Comparison of ENCODE assay signal across 18 mouse cellular contexts in genomic region chr9:55712016-55712415, GRCm38 (mm10).
DNase-seq lines count a peak whose midpoint lies in the region; ATAC-seq and TF ChIP-seq lines count a peak whose summit lies in the region.
"Had no signal": no experiment of that assay in that cellular context is flagged by ENCODE, and none has a peak within 500 bp of the region (broad histone marks: within the 10 kb centered on the region; RNA-seq: fewer than 3 reads in every experiment).

No protein-coding gene starts in this region.

- no peaks in the 10 kb centered on the region for H3K36me3 ChIP-seq in forebrain, embryonic 14.5 days (ENCODE audit: control insufficient read depth, insufficient read depth, low read length)
- no peaks in the 10 kb centered on the region for H3K36me3 ChIP-seq in forebrain, embryonic 13.5 days (ENCODE audit: poor library complexity, severe bottlenecking)
- H3K36me3 ChIP-seq in intestine, embryonic 14.5 days (ENCODE audit: control insufficient read depth, insufficient read depth, low read length): no peaks in the 10 kb centered on the region
- no peaks in the 10 kb centered on the region for H3K36me3 ChIP-seq in intestine, postnatal 0 days (ENCODE audit: control insufficient read depth, insufficient read depth)
- no peaks in the 10 kb centered on the region for H3K36me3 ChIP-seq in stomach, embryonic 14.5 days (ENCODE audit: control insufficient read depth, insufficient read depth, low read length)
- no peaks in the 10 kb centered on the region for H3K36me3 ChIP-seq in stomach, postnatal 0 days (ENCODE audit: control insufficient read depth, insufficient read depth, low read length)
- no peaks in the 10 kb centered on the region for H3K36me3 ChIP-seq in heart, adult 2 months (ENCODE audit: control insufficient read depth, insufficient read depth, low read length)
- H3K36me3 ChIP-seq: embryonic facial prominence, embryonic 12.5 days; heart, embryonic 13.5 days; hindbrain, embryonic 15.5 days had no signal

- no peak overlapping the region for H3K9ac ChIP-seq in forebrain, embryonic 14.5 days (ENCODE audit: low read length)
- H3K9ac ChIP-seq in forebrain, embryonic 13.5 days: no peak overlapping the region
- no peak overlapping the region for H3K9ac ChIP-seq in intestine, embryonic 14.5 days (ENCODE audit: low read length)
- no peak overlapping the region for H3K9ac ChIP-seq in intestine, postnatal 0 days (ENCODE audit: low read depth, low read length)
- no peak overlapping the region for H3K9ac ChIP-seq in stomach, embryonic 14.5 days (replicated peaks; ENCODE audit: low read depth, low read length)
- H3K9ac ChIP-seq in stomach, postnatal 0 days (ENCODE audit: low read length): no peak overlapping the region
- H3K9ac ChIP-seq in heart, adult 2 months (ENCODE audit: low read depth, low read length): no peak overlapping the region
- H3K9ac ChIP-seq: embryonic facial prominence, embryonic 12.5 days; heart, embryonic 13.5 days; hindbrain, embryonic 15.5 days had no signal

- intact Hi-C loops in heart, adult 2 months (cut with DNase I): no loop called here
- intact Hi-C loops in gastrocnemius, postnatal 36 days (cut with DNase I): no loop called here

- no peak for TF ChIP-seq EP300 in stomach, postnatal 0 days (optimal IDR thresholded peaks at IDR 0.05)
- no peak for TF ChIP-seq EP300 in heart, adult 2 months (IDR thresholded peaks at IDR 0.05; ENCODE audit: insufficient read depth, low read depth, low read length)

- H3K79me2 ChIP-seq in heart, adult 2 months (replicated peaks; ENCODE audit: control insufficient read depth, insufficient read depth, low read length): no peaks in the 10 kb centered on the region

- peak; percentile 44; the same call in 1 of the 2 replicates for ATAC-seq in forebrain, embryonic 14.5 days
- no peak for ATAC-seq in forebrain, embryonic 13.5 days
- ATAC-seq in intestine, embryonic 14.5 days (replicated peaks; ENCODE audit: low FRiP score, low TSS enrichment, low read depth): no peak; the same call in 1 of the 2 replicates
- ATAC-seq in intestine, postnatal 0 days: no peak
- ATAC-seq in stomach, embryonic 14.5 days (ENCODE audit: insufficient number of reproducible peaks, insufficient read depth, low FRiP score, low read depth): peak; percentile 58; the same call in 1 of the 2 replicates
- no peak for ATAC-seq in stomach, postnatal 0 days (ENCODE audit: low FRiP score, low TSS enrichment)
- ATAC-seq: activated CD4-positive, CD25-positive, alpha-beta regulatory T cell, adult 4 months; Patski had no signal

- WGBS in forebrain, embryonic 14.5 days: 78% methylated on average over 4 of the region's 4 CpGs
- WGBS in forebrain, embryonic 13.5 days: 86% methylated on average over 4 of the region's 4 CpGs
- 31% methylated on average over 4 of the region's 4 CpGs for WGBS in intestine, embryonic 14.5 days
- 41% methylated on average over 4 of the region's 4 CpGs for WGBS in intestine, postnatal 0 days
- WGBS in stomach, embryonic 14.5 days: 16% methylated on average over 4 of the region's 4 CpGs
- 23% methylated on average over 4 of the region's 4 CpGs for WGBS in stomach, postnatal 0 days
- WGBS in heart, adult 2 months: 71% methylated on average over 4 of the region's 4 CpGs

- H3K4me1 ChIP-seq in forebrain, embryonic 14.5 days (ENCODE audit: control insufficient read depth, insufficient read depth, low read length): no peaks in the 10 kb centered on the region
- no peaks in the 10 kb centered on the region for H3K4me1 ChIP-seq in forebrain, embryonic 13.5 days
- no peaks in the 10 kb centered on the region for H3K4me1 ChIP-seq in intestine, embryonic 14.5 days (replicated peaks; ENCODE audit: control insufficient read depth, insufficient read depth, low read length)
- H3K4me1 ChIP-seq in intestine, postnatal 0 days (replicated peaks; ENCODE audit: control insufficient read depth, insufficient read depth, low read length): no peaks in the 10 kb centered on the region
- peaks cover 6% of the 10 kb centered on the region; the same call in 1 of the 2 replicates for H3K4me1 ChIP-seq in stomach, embryonic 14.5 days (ENCODE audit: control insufficient read depth, insufficient read depth, low read length)
- H3K4me1 ChIP-seq in stomach, postnatal 0 days (replicated peaks; ENCODE audit: control insufficient read depth, insufficient read depth): no peaks in the 10 kb centered on the region
- no peaks in the 10 kb centered on the region for H3K4me1 ChIP-seq in heart, adult 2 months (ENCODE audit: control insufficient read depth, insufficient read depth, low read length)
- H3K4me1 ChIP-seq: embryonic facial prominence, embryonic 12.5 days; heart, embryonic 13.5 days; hindbrain, embryonic 15.5 days had no signal

- TF ChIP-seq CTCF in intestine, postnatal 0 days (IDR thresholded peaks at IDR 0.05; ENCODE audit: low read depth): no peak
- no peak for TF ChIP-seq CTCF in stomach, postnatal 0 days (IDR thresholded peaks at IDR 0.05; ENCODE audit: low read depth)
- TF ChIP-seq CTCF in heart, adult 2 months (IDR thresholded peaks at IDR 0.05): no peak

- H3K27me3 ChIP-seq in forebrain, embryonic 14.5 days (replicated peaks; ENCODE audit: control insufficient read depth, insufficient read depth, low read length): no peaks in the 10 kb centered on the region
- H3K27me3 ChIP-seq in forebrain, embryonic 13.5 days: no peaks in the 10 kb centered on the region
- H3K27me3 ChIP-seq in intestine, embryonic 14.5 days (replicated peaks; ENCODE audit: control insufficient read depth, insufficient read depth, low read length): no peaks in the 10 kb centered on the region
- H3K27me3 ChIP-seq in intestine, postnatal 0 days (replicated peaks; ENCODE audit: control insufficient read depth, insufficient read depth, low read length): no peaks in the 10 kb centered on the region
- H3K27me3 ChIP-seq in stomach, embryonic 14.5 days (ENCODE audit: control insufficient read depth, insufficient read depth, low read length): no peaks in the 10 kb centered on the region
- H3K27me3 ChIP-seq in stomach, postnatal 0 days (ENCODE audit: control insufficient read depth, insufficient read depth, low read length): no peaks in the 10 kb centered on the region
- no peaks in the 10 kb centered on the region for H3K27me3 ChIP-seq in heart, adult 2 months (ENCODE audit: control insufficient read depth, insufficient read depth, low read length)
- H3K27me3 ChIP-seq: embryonic facial prominence, embryonic 12.5 days; heart, embryonic 13.5 days; hindbrain, embryonic 15.5 days; Patski had no signal

- no peak overlapping the region for H3K27ac ChIP-seq in forebrain, embryonic 14.5 days (ENCODE audit: low read depth, low read length)
- H3K27ac ChIP-seq in forebrain, embryonic 13.5 days: no peak overlapping the region
- 0 out of 2 replicates have a peak overlapping the region, but pooled peaks have one; percentile 34 for H3K27ac ChIP-seq in intestine, embryonic 14.5 days (ENCODE audit: low read depth)
- no peak overlapping the region for H3K27ac ChIP-seq in intestine, postnatal 0 days (ENCODE audit: low read depth, low read length)
- no peak overlapping the region for H3K27ac ChIP-seq in stomach, embryonic 14.5 days (ENCODE audit: low read length)
- H3K27ac ChIP-seq in stomach, postnatal 0 days (replicated peaks): no peak overlapping the region
- no peak overlapping the region for H3K27ac ChIP-seq in heart, adult 2 months
- H3K27ac ChIP-seq: embryonic facial prominence, embryonic 12.5 days; heart, embryonic 13.5 days; hindbrain, embryonic 15.5 days had no signal

- peak; percentile 51 for DNase-seq in forebrain, embryonic 14.5 days (ENCODE audit: low spot score)
- no peak for DNase-seq in intestine, embryonic 14.5 days (ENCODE audit: low spot score)
- no peak for DNase-seq in stomach, postnatal 0 days (ENCODE audit: low spot score)
- DNase-seq in heart, adult 2 months: no peak
- DNase-seq in gastrocnemius, postnatal 36 days: no peak
- DNase-seq: adrenal gland, postnatal 14 days; cerebellum, adult 2 months; cerebellum, postnatal 10 days; heart, postnatal 36 days; kidney, adult 2 months had no signal

- H3K4me3 ChIP-seq in forebrain, embryonic 14.5 days (ENCODE audit: low read depth, low read length): no peak overlapping the region
- H3K4me3 ChIP-seq in forebrain, embryonic 13.5 days: no peak overlapping the region
- H3K4me3 ChIP-seq in intestine, embryonic 14.5 days (ENCODE audit: low read depth, low read length): no peak overlapping the region
- H3K4me3 ChIP-seq in intestine, postnatal 0 days (ENCODE audit: low read depth, low read length): no peak overlapping the region
- no peak overlapping the region for H3K4me3 ChIP-seq in stomach, embryonic 14.5 days (ENCODE audit: low read depth, low read length)
- H3K4me3 ChIP-seq in stomach, postnatal 0 days (ENCODE audit: low read depth, low read length): no peak overlapping the region
- no peak overlapping the region for H3K4me3 ChIP-seq in heart, adult 2 months
- H3K4me3 ChIP-seq: embryonic facial prominence, embryonic 12.5 days; heart, embryonic 13.5 days; hindbrain, embryonic 15.5 days had no signal

- no peak for TF ChIP-seq POLR2A in heart, adult 2 months (IDR thresholded peaks at IDR 0.05; ENCODE audit: insufficient read depth, low read depth, low read length)

- no peaks in the 10 kb centered on the region for H3K9me3 ChIP-seq in forebrain, embryonic 14.5 days (replicated peaks; ENCODE audit: control insufficient read depth, low read length)
- no peaks in the 10 kb centered on the region for H3K9me3 ChIP-seq in forebrain, embryonic 13.5 days (replicated peaks)
- H3K9me3 ChIP-seq in intestine, embryonic 14.5 days (ENCODE audit: control insufficient read depth, low read length): no peaks in the 10 kb centered on the region
- H3K9me3 ChIP-seq in intestine, postnatal 0 days (ENCODE audit: control insufficient read depth): no peaks in the 10 kb centered on the region
- H3K9me3 ChIP-seq in stomach, embryonic 14.5 days (ENCODE audit: control insufficient read depth, low read depth, low read length): no peaks in the 10 kb centered on the region
- no peaks in the 10 kb centered on the region for H3K9me3 ChIP-seq in stomach, postnatal 0 days (ENCODE audit: control insufficient read depth, low read length)
- H3K9me3 ChIP-seq: embryonic facial prominence, embryonic 12.5 days; heart, embryonic 13.5 days; hindbrain, embryonic 15.5 days had no signal

- H3K4me2 ChIP-seq in forebrain, embryonic 14.5 days (ENCODE audit: low read length): no peak overlapping the region
- H3K4me2 ChIP-seq in forebrain, embryonic 13.5 days: no peak overlapping the region
- H3K4me2 ChIP-seq in intestine, embryonic 14.5 days (ENCODE audit: low read length): no peak overlapping the region
- H3K4me2 ChIP-seq in intestine, postnatal 0 days (replicated peaks; ENCODE audit: low read depth): no peak overlapping the region
- H3K4me2 ChIP-seq in stomach, embryonic 14.5 days (replicated peaks; ENCODE audit: low read depth, low read length): no peak overlapping the region
- H3K4me2 ChIP-seq in stomach, postnatal 0 days (replicated peaks; ENCODE audit: low read depth): no peak overlapping the region
- H3K4me2 ChIP-seq: embryonic facial prominence, embryonic 12.5 days; heart, embryonic 13.5 days; hindbrain, embryonic 15.5 days had no signal

Comparison
In these comparisons a context has a peak if more than half of its experiments do, and no peak if none do; other contexts are left out.
1. ATAC-seq: peak in forebrain, embryonic 14.5 days (single experiment) and stomach, embryonic 14.5 days (single experiment); none in forebrain, embryonic 13.5 days (single experiment), intestine, embryonic 14.5 days (single experiment), intestine, postnatal 0 days (single experiment) and stomach, postnatal 0 days (single experiment).